Mouse (Mus musculus) hindlimb bud, embryonic 11.5 days (tissue): ENCODE measurements around the gene Sv2a.

Experiments used
- DNase-seq: peaks from one replicate; pipeline ENCODE4 v3.0.0-alpha.2; 2012; ENCODE audit warnings: low read depth, low spot score; ENCODE audit errors: extremely low spot score

Gene Sv2a

GRCm38 (mm10) chr3:96180727-96181477 is at the start of gene Sv2a:
Sv2a (plus strand) TSS chr3:96181151.
- DNase-seq: no peak

- DNase-seq: no peak
These were observed 48.5 kb upstream of the Sv2a start for GRCm38 (mm10) chr3:96132478-96132877.

- no peak for DNase-seq
These were observed 47.5 kb upstream of the Sv2a start for GRCm38 (mm10) chr3:96133327-96133905.

GRCm38 (mm10) chr3:96135011-96135410 is 45.9 kb upstream of the Sv2a start:
- DNase-seq: no peak

- DNase-seq: no peak
These were observed 33.0 kb upstream of the Sv2a start for GRCm38 (mm10) chr3:96147950-96148349.

GRCm38 (mm10) chr3:96151836-96152235 is 29.1 kb upstream of the Sv2a start:
- no peak for DNase-seq

GRCm38 (mm10) chr3:96152611-96153010 is 28.3 kb upstream of the Sv2a start:
- no peak for DNase-seq

- no peak for DNase-seq
These were observed 25.4 kb upstream of the Sv2a start for GRCm38 (mm10) chr3:96155501-96155900.

GRCm38 (mm10) chr3:96159820-96160219 is 21.1 kb upstream of the Sv2a start:
- no peak for DNase-seq

GRCm38 (mm10) chr3:96160222-96160802 is 20.6 kb upstream of the Sv2a start:
- DNase-seq: no peak

- DNase-seq: no peak
These were observed 20.0 kb upstream of the Sv2a start for GRCm38 (mm10) chr3:96160803-96161516.

- no peak for DNase-seq
These were observed 18.8 kb upstream of the Sv2a start, which contains the start of gene Mtmr11 for GRCm38 (mm10) chr3:96161869-96162840. Mtmr11 (plus strand) TSS chr3:96162004.

GRCm38 (mm10) chr3:96163040-96163439 is 17.9 kb upstream of the Sv2a start:
- DNase-seq: no peak

- no peak for DNase-seq
These were observed 12.3 kb upstream of the Sv2a start for GRCm38 (mm10) chr3:96168466-96169158.

GRCm38 (mm10) chr3:96170276-96170675 is 10.7 kb upstream of the Sv2a start:
- no peak for DNase-seq

- no peak for DNase-seq
These were observed 9.9 kb upstream of the Sv2a start for GRCm38 (mm10) chr3:96170976-96171545.

- DNase-seq: no peak
These were observed 9.3 kb upstream of the Sv2a start for GRCm38 (mm10) chr3:96171583-96172196.

GRCm38 (mm10) chr3:96172197-96173178 is 8.5 kb upstream of the Sv2a start, which contains the start of gene Sf3b4:
Sf3b4 (plus strand) TSS chr3:96172332.
- DNase-seq: no peak
